ENCODE assay signal across 19 mouse cellular contexts in genomic region chr11:86667553-86667952, GRCm38 (mm10).
"Had no signal": no experiment of that assay in that cellular context is flagged by ENCODE, and none has a peak within 500 bp of the region (broad histone marks: within the 10 kb centered on the region; RNA-seq: fewer than 3 reads in every experiment).

No protein-coding gene starts in this region.

- H3K27me3 ChIP-seq: kidney, embryonic 15.5 days; lung, embryonic 15.5 days; neural tube, embryonic 13.5 days; stomach, embryonic 15.5 days had no signal

- H3K4me1 ChIP-seq: kidney, embryonic 15.5 days; lung, embryonic 15.5 days; neural tube, embryonic 13.5 days; stomach, embryonic 15.5 days had no signal

- H3K4me3 ChIP-seq: kidney, embryonic 15.5 days; left cerebral cortex, adult 2 months; lung, embryonic 15.5 days; neural tube, embryonic 13.5 days; stomach, embryonic 15.5 days had no signal

- DNase-seq: kidney, adult 11 months; kidney, adult 8-10 months; kidney, postnatal 10 days; kidney, postnatal 36 days; layer of hippocampus, postnatal 36 days; lung, adult 18-20 months; lung, postnatal 10 days; lung, postnatal 36 days; midbrain, embryonic 14.5 days; retina, postnatal 1 day; right cerebral cortex, postnatal 25 days; spleen, adult 18-20 months; thymus, postnatal 25 days had no signal

- H3K27ac ChIP-seq: kidney, embryonic 15.5 days; left cerebral cortex, adult 2 months; lung, embryonic 15.5 days; neural tube, embryonic 13.5 days; stomach, embryonic 15.5 days had no signal

- H3K9ac ChIP-seq: kidney, embryonic 15.5 days; lung, embryonic 15.5 days; neural tube, embryonic 13.5 days; stomach, embryonic 15.5 days had no signal

- H3K4me2 ChIP-seq: kidney, embryonic 15.5 days; lung, embryonic 15.5 days; midbrain, embryonic 11.5 days; neural tube, embryonic 13.5 days; stomach, embryonic 15.5 days had no signal

- H3K9me3 ChIP-seq: kidney, embryonic 15.5 days; lung, embryonic 15.5 days; neural tube, embryonic 13.5 days; stomach, embryonic 15.5 days had no signal
